Mouse (Mus musculus) stomach, embryonic 16.5 days (tissue): ENCODE data around the gene Scml4. TPM values are rescaled to one million over a fixed set of nuclear protein-coding genes. Genes with fewer than 3 reads are reported as not detected.

Source experiments
- ATAC-seq: fragments of 200-750 bp; cut with Nextera tagmentation; 2 replicates; pipeline ENCODE4 v1.8.0; 2017; ENCODE audit warnings: moderate number of reproducible peaks, moderate TSS enrichment; ENCODE audit not compliant: insufficient read depth, low FRiP score
- H3K27ac ChIP-seq: fragments of 300-500 bp; sonication (generic); 2 replicates; pipeline ENCODE4 v1.5.1; 2014; ENCODE audit warnings: low read length
- H3K27me3 ChIP-seq: fragments of 300-500 bp; sonication (generic); 2 replicates; pipeline ENCODE4 v1.6.1; 2014; ENCODE audit warnings: low read length, control low read depth, mixed read lengths; ENCODE audit not compliant: control insufficient read depth, insufficient read depth
- H3K36me3 ChIP-seq: fragments of 300-500 bp; sonication (generic); 2 replicates; pipeline ENCODE4 v1.6.1; 2014; ENCODE audit warnings: low read length; ENCODE audit not compliant: control insufficient read depth, insufficient read depth
- H3K4me1 ChIP-seq: fragments of 300-500 bp; sonication (generic); 2 replicates; pipeline ENCODE4 v1.6.1; 2014; ENCODE audit warnings: low read length, control low read depth, mixed read lengths; ENCODE audit not compliant: control insufficient read depth, insufficient read depth
- H3K4me2 ChIP-seq: fragments of 300-500 bp; sonication (generic); 2 replicates; pipeline ENCODE4 v1.6.1; 2014; ENCODE audit warnings: low read depth, low read length, mixed read lengths
- H3K4me3 ChIP-seq: fragments of 300-500 bp; sonication (generic); replicated peaks from 2 replicates; pipeline ENCODE4 v1.5.1; 2014; ENCODE audit warnings: mild to moderate bottlenecking, low read length
- H3K9ac ChIP-seq: fragments of 300-500 bp; sonication (generic); 2 replicates; pipeline ENCODE4 v1.6.1; 2014; ENCODE audit warnings: low read length
- H3K9me3 ChIP-seq: fragments of 300-500 bp; sonication (generic); replicated peaks from 2 replicates; pipeline ENCODE4 v1.6.1; 2016; ENCODE audit warnings: low read length, control low read depth; ENCODE audit not compliant: control insufficient read depth
- WGBS: fragments of 180-500 bp; shearing (Covaris S2); extraction: QIAGEN DNeasy Blood & Tissue Kit; methylation state at CpG from one replicate; pipeline ENCODE4 v1.1.7; 2014; 5-methylcytosine and 5-hydroxymethylcytosine counted together
- polyA plus RNA-seq: library from polyadenylated mRNA; unstranded; fragments of >200 nt; fragmentation: Nextera tagmentation; extraction: Ambion mirVana; gene quantifications from 2 replicates; pipeline ENCODE4 v1.2.1, GENCODE M21; 2015

Gene Scml4
- polyA plus RNA-seq, 1 experiment from 2014 or later: 12.2 TPM

GRCm38 (mm10) chr10:42978346-42978745, 118.2 kb downstream of the Scml4 start:
- Histone ChIP-seq H3K4me3 (no peak overlapping the region), H3K27ac (no peak overlapping the region), H3K4me1 (no peaks in the 10 kb centered on the region), H3K36me3 (no peaks in the 10 kb centered on the region), H3K9me3 (no peaks in the 10 kb centered on the region), H3K4me2 (no peak overlapping the region), H3K27me3 (no peaks in the 10 kb centered on the region; the same call in 1 of the 2 replicates), H3K9ac (no peak overlapping the region)
- 68% methylated on average over 3 of the region's 3 CpGs for WGBS
- no peak for ATAC-seq

- H3K27ac ChIP-seq: no peak overlapping the region
- H3K4me1 ChIP-seq: no peaks in the 10 kb centered on the region
- no peak overlapping the region for H3K4me3 ChIP-seq
- no peaks in the 10 kb centered on the region; the same call in 1 of the 2 replicates for H3K27me3 ChIP-seq
- no peak for ATAC-seq
- H3K9ac ChIP-seq: no peak overlapping the region
- no peaks in the 10 kb centered on the region for H3K9me3 ChIP-seq
- WGBS: 56% methylated on average over 7 of the region's 7 CpGs
- no peaks in the 10 kb centered on the region for H3K36me3 ChIP-seq
- no peak overlapping the region for H3K4me2 ChIP-seq
Measured at GRCm38 (mm10) chr10:42980999-42981757, 121.0 kb downstream of the Scml4 start.

GRCm38 (mm10) chr10:42984886-42985285, 124.7 kb downstream of the Scml4 start:
- no peaks in the 10 kb centered on the region for H3K9me3 ChIP-seq
- no peak overlapping the region for H3K4me2 ChIP-seq
- no peaks in the 10 kb centered on the region; the same call in 1 of the 2 replicates for H3K27me3 ChIP-seq
- no peak for ATAC-seq
- no peak overlapping the region for H3K9ac ChIP-seq
- H3K4me1 ChIP-seq: no peaks in the 10 kb centered on the region
- H3K36me3 ChIP-seq: no peaks in the 10 kb centered on the region
- 66% methylated on average over 4 of the region's 4 CpGs for WGBS
- H3K4me3 ChIP-seq: no peak overlapping the region
- H3K27ac ChIP-seq: no peak overlapping the region

GRCm38 (mm10) chr10:42987594-42988052, 127.5 kb downstream of the Scml4 start:
- Histone ChIP-seq H3K4me2 (no peak overlapping the region), H3K4me3 (no peak overlapping the region), H3K27ac (no peak overlapping the region), H3K9ac (no peak overlapping the region), H3K36me3 (no peaks in the 10 kb centered on the region), H3K27me3 (no peaks in the 10 kb centered on the region; the same call in 1 of the 2 replicates), H3K4me1 (no peaks in the 10 kb centered on the region), H3K9me3 (no peaks in the 10 kb centered on the region)
- ATAC-seq: peak; percentile 72; the same call in 1 of the 2 replicates
- WGBS: 18% methylated on average over 6 of the region's 6 CpGs

GRCm38 (mm10) chr10:42988627-42989026, 128.5 kb downstream of the Scml4 start:
- no peak for ATAC-seq
- no peak overlapping the region for H3K27ac ChIP-seq
- WGBS: 62% methylated on average over 15 of the region's 15 CpGs

GRCm38 (mm10) chr10:42989910-42990309, 129.7 kb downstream of the Scml4 start:
- Histone ChIP-seq H3K4me2 (no peak overlapping the region), H3K27me3 (no peaks in the 10 kb centered on the region), H3K36me3 (no peaks in the 10 kb centered on the region), H3K9me3 (no peaks in the 10 kb centered on the region), H3K4me1 (0 out of 2 replicates have a peak, but pooled peaks cover 6% of the 10 kb centered on the region), H3K27ac (no peak overlapping the region), H3K4me3 (no peak overlapping the region), H3K9ac (no peak overlapping the region)
- WGBS: 19% methylated on average over 6 of the region's 6 CpGs
- no peak for ATAC-seq

More at GRCm38 (mm10) chr10:42988627-42989026, 128.5 kb downstream of the Scml4 start:
- no peak overlapping the region for H3K9ac ChIP-seq
- H3K4me3 ChIP-seq: no peak overlapping the region
- H3K9me3 ChIP-seq: no peaks in the 10 kb centered on the region
- H3K27me3 ChIP-seq: no peaks in the 10 kb centered on the region
- H3K4me1 ChIP-seq: no peaks in the 10 kb centered on the region
- H3K36me3 ChIP-seq: no peaks in the 10 kb centered on the region
- H3K4me2 ChIP-seq: no peak overlapping the region

GRCm38 (mm10) chr10:42991018-42991417, 130.8 kb downstream of the Scml4 start:
- Histone ChIP-seq H3K27me3 (no peaks in the 10 kb centered on the region), H3K4me3 (no peak overlapping the region), H3K9me3 (no peaks in the 10 kb centered on the region), H3K27ac (no peak overlapping the region), H3K4me2 (no peak overlapping the region), H3K4me1 (0 out of 2 replicates have a peak, but pooled peaks cover 13% of the 10 kb centered on the region), H3K9ac (no peak overlapping the region), H3K36me3 (no peaks in the 10 kb centered on the region)
- no peak for ATAC-seq
- WGBS: 70% methylated on average over 9 of the region's 9 CpGs

- no peaks in the 10 kb centered on the region for H3K27me3 ChIP-seq
- ATAC-seq: no peak
- H3K9ac ChIP-seq: no peak overlapping the region
- H3K27ac ChIP-seq: no peak overlapping the region
- no peak overlapping the region for H3K4me2 ChIP-seq
- 0 out of 2 replicates have a peak, but pooled peaks cover 13% of the 10 kb centered on the region for H3K4me1 ChIP-seq
- H3K9me3 ChIP-seq: no peaks in the 10 kb centered on the region
- no peak overlapping the region for H3K4me3 ChIP-seq
- WGBS: 25% methylated on average over 13 of the region's 13 CpGs
- no peaks in the 10 kb centered on the region for H3K36me3 ChIP-seq
Measured at GRCm38 (mm10) chr10:42994331-42994782, 134.2 kb downstream of the Scml4 start.

GRCm38 (mm10) chr10:42995484-42995895, 135.3 kb downstream of the Scml4 start:
- ATAC-seq: no peak
- no peak overlapping the region for H3K4me2 ChIP-seq
- no peak overlapping the region for H3K4me3 ChIP-seq
- H3K9me3 ChIP-seq: no peaks in the 10 kb centered on the region
- H3K4me1 ChIP-seq: 0 out of 2 replicates have a peak, but pooled peaks cover 13% of the 10 kb centered on the region
- no peak overlapping the region for H3K9ac ChIP-seq
- WGBS: 20% methylated on average over 13 of the region's 13 CpGs
- H3K27me3 ChIP-seq: no peaks in the 10 kb centered on the region
- H3K36me3 ChIP-seq: no peaks in the 10 kb centered on the region
- H3K27ac ChIP-seq: no peak overlapping the region
